Mouse (Mus musculus) CD4-positive helper T cell, adult 2 months (primary cell): ENCODE data around the gene Crispld2.

Experiments
- DNase-seq: peaks from one replicate; pipeline ENCODE4 v3.0.0-alpha.2; 2012; ENCODE audit warnings: low read depth, missing footprints, low spot score

The Crispld2 gene

DNA sequence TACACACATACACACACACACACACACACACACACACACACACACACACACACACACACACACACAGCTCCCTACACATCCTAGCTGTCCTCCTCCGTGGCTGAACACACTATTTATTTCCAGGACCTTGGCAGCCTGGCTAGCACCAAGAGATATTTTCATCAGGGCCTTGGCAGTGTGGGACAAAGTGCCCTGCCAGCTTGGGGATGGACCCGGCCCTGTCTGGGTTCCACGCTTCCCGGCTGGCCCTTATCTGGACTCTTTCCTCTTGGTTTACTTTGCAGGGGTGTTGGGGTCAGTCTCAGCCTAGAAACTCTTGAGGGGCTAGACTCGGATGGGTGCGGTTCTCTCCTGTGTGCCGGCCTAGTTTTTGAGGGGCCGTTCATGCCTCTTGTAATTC, 8.2 kb downstream of the Crispld2 start:
- DNase-seq: no peak

- no peak for DNase-seq
These were observed 9.5 kb downstream of the Crispld2 start for GRCm38 (mm10) chr8:120001712-120002111.

GRCm38 (mm10) chr8:120002348-120002747, 10.1 kb downstream of the Crispld2 start:
- DNase-seq: no peak

DNA sequence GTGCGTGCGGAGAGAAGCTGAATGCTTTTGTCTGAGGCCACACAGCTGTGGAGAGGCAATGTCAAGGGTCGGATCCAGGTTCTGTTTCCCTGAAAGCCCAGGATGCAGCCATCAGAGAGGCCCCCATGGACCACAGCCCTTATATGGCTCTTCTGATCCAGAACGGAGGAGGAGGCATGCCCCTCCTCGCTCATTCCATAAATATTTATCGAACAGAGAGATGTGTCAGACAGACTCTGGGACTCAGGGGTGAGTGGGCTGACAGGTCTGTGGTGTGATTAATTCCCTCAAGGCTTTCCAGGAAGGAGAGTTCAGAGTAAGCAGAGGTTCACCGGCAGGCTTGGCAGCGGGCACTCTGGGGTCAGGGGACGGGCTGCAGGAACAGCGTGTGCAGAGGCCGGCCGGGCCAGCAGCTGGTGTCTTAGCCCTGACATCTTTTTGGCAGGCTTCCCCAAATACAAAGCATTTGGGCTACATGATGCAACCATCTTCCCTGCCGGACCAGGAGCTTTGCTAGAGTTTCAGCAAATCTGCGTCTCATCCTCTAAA, 12.0 kb downstream of the Crispld2 start:
- DNase-seq: no peak

DNA sequence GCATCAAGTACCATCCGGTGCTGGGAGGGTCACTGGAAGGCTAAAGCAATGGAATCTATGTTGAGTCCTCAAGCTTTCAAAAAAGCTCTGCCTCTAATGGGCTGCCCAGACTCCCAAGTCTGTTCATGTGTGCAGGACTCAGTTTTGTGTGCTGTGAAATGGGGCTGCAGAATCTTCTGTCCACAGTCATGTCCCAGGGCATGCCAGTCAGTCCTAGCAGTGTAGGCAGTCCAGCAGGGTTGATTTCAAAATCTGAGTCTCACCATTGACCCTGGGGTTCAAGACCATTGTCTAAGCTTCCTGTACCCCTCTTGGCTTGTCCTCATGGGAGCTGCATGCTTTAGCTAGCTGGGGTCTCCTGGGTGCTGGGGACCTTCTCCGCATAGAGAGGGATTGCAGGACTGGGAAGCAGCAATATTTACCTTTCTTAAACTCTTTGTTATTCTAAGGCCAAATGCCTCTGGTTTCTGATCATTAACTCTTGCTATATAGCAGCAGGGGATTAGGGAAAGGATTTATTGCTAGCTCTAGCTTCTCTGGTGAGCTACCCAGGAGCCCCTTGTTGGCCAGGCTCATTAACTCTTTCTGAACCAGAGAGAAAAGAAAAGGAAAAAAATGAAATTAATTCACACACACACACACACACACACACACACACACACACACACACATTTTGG, 12.6 kb downstream of the Crispld2 start:
- no peak for DNase-seq

DNA sequence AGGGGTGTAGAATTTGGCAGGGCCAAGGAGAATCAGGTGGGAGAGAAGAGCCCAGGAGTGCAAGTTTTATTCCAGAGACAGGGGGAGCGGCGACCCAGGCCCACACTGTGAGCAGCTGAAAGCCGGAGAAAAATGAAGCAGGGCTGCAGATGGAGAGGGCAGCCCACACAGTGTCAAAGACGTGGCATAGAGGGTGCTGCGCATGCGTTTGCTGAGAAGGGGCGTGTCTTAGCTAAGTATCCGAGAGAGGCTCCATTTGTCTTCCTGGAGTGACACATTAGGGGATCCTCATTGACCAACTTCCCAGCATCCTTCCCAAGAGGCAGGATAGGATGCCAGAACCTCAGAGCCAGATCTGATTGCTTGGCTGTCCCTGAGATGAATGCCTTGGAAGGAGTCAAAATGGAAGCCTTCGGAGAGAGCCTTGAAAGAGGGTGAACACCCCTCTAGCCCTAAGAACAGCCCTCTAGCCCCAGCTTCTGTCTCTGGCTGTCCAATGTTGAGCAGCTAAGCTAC, 14.5 kb downstream of the Crispld2 start:
- DNase-seq: no peak

DNA sequence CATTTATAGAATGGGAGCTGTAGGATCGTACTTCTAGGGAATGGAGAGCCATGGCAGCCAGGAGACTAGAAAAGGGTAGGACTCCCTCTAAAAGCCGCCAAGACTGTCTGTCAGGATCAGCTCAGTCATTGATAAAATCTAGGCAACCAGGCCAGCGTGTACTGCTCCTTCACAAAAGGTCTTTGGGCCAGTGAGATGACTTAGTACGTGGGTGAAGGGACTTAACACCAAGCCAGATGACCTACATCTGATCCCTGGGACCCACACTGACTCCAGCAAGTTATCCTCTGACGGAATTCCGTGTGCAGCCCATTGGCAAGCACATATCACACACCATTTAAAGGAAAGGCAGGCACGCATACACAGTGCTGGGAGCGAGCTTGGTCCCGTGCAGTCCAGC, 14.9 kb downstream of the Crispld2 start:
- no peak for DNase-seq

- no peak for DNase-seq
These were observed 17.0 kb downstream of the Crispld2 start for GRCm38 (mm10) chr8:120009284-120009683.

- DNase-seq: no peak
These were observed 20.3 kb downstream of the Crispld2 start for GRCm38 (mm10) chr8:120012491-120012890.

DNA sequence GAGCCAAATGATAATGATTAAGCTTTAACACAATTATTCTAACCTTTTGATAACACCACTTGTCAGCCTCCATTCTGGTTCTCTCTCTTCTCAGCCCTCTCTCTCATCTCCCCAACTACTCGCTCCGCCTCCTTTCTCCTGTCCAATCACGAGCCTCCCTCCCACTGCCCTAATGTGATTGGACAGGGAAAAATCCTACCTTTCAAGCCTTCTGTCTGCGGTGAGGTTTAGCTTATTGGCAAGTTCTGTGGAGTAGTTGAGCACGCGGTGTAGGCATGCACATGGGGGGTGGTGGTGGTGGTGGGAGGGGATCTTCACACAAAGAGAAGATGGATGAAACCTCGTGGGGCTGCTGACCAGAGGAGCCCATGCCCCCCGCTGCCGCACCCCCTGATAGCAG, 20.7 kb downstream of the Crispld2 start:
- no peak for DNase-seq

DNA sequence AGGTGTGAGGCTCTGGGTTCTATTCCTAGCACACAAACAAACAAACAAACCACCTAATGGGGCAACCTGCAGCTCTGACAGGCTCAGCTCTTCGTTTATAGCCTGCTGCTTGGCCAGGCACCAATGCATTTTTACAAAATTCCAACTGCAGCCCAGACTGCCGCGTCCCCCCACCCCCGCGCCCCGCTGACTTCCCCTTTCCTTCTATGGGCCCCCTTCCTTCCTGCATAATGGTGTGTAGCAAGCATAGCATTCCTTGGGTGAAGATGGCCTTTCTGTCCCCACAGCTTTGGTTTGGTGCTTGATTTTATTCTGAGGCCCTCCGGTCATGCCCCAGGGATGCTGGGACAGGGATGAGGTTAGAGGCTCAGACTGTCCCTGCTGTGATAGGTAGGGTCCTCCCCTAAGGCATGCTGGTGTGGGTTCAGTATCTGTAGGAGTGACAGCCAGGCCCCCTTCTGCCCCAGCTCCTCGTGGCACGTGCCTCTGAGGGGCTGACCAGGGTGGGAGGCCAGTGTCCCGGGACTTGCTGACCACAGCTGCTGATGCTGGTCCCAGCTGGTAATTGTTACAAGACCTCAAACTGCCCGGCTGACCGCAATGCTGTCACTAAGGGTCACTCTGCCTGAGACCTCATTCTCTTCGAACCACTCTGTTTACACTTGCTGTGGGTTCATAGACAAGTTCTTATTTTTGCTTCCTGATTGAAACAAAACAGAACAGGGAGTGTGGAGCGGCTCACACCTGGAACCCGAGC, 22.2 kb downstream of the Crispld2 start:
- no peak for DNase-seq

DNA sequence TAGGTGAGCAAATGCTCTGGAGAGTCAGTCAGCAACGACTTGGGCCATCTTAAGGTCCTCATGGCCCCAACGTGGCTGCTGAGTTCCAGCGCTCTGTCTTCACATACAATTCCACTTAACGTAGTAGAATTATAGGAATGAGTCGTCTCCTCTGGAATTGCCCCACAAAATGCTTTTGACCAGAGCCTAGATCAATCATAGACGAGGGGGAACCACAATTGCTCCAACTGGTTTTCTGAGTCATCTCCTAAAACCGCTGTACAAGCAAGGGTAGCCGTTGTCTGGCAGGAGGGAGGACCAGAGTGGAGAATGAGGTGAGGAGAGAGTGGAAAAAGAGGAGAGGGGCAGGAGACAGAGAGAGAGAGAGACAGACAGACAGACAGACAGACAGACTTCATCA, 23.7 kb downstream of the Crispld2 start:
- DNase-seq: no peak

DNA sequence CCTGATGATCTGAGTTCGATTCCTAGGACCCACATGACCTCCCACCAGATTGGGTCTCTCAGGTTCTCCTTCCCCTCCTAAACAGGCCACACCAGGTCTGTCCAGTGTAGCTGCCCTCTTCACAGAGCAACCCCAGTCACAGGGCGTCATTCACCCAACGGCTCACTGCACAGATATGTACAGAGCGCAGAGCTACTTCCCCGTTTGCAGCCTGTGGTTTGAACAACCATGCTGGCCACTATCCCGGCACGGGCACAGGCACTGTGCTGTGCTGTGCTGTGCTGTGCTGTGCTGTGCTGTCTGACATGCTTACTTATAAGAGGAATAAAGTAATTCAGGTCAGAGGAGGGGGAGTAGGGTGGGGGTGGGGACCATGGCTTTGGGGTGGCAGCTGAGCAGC, 24.2 kb downstream of the Crispld2 start:
- no peak for DNase-seq

DNA sequence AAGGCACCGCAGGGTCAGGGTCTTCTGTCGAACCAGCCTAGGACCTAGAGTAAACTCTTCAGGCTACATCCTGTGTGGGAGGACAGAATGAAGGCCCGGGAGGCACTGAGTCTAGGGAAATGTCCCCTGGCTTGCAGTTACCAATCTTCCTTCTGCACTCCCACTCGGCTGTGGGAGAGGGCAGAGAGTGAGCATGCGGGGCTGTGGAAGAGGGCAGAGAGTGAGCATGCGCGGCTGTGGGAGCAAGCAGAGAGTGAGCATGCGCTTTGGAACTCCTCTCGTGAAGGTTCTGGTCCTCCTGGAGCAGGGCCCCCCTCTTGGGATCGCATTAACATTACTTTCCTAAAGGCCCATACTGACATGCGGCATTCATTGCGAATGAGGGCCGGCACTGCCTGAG, 25.1 kb downstream of the Crispld2 start:
- no peak for DNase-seq

DNA sequence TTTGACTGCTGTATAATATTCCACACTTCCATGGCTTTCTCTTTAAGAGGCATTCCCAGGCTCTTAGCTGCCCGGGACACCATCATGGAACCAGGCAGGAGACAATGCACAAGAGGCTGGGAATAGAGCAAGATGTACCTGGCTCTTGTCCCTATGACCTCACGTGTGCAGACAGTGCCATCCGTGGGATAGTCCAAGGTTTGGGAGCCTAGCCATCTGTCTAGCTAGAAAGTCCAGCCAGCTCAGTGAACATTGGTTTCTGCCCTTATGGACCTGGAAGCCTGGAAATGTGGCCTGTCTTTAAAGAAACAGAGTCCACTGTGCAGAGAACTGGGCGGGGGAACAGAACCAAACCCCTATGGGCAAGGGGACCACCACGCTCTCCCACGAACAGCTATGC, 25.5 kb downstream of the Crispld2 start:
- DNase-seq: no peak

DNA sequence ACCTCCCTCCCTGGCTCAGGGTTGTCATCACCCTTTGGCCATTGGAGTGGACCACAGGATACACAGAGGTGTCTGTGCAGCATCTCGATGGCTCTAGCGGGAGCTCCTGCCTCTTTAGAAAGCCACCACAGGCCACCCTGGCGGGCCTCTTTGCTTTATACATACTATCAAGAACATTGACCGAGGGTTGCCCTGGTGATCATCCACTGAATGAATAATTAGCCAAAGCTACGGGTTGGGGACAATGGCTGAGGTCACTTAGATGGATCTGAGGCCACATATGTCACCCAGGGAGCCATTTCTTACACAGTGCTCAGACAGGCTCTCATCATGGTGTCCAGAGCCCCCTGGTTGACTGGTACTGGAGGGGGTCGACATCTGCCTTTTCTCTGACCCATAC, 26.1 kb downstream of the Crispld2 start:
- no peak for DNase-seq

DNA sequence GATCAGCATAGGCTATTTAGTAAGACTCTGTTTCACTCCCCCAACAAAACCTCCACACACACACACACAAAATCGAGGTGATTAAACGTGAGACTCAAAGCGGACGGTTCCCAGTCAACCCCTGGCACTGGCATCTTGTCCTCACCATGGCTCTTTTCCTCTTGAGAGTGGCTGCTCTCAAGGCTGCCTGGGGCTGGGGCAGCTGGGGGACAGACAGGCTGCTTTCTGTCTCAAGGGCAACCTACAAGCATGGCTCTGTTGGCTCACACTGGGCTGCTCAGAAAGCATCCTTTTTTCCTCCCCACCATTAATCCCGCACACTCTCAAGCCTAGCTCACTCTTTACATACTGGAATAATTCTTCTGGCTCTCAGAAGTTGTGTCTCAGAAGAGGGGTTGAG, 27.1 kb downstream of the Crispld2 start:
- DNase-seq: no peak

DNA sequence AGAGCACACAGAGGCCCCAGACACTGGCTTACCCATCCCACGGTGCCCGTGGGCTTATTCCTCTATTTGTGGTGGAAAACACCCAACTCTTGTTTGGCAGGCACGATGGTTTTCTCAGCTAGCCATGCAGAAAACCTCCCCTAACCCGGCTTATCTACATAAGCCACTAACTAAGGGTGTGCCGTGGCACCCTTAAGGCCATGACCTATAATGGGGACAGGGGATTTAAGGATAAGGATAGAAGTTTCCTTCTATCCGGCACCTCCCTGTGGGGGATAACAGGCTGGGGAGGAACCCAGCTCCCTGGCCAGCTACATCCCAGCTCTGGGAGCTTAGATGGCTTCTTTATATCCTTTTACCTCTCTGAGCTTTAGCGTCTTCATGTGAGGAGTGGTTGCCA, 28.1 kb downstream of the Crispld2 start:
- no peak for DNase-seq

GRCm38 (mm10) chr8:120026199-120026598, 34.0 kb downstream of the Crispld2 start:
- no peak for DNase-seq

DNA sequence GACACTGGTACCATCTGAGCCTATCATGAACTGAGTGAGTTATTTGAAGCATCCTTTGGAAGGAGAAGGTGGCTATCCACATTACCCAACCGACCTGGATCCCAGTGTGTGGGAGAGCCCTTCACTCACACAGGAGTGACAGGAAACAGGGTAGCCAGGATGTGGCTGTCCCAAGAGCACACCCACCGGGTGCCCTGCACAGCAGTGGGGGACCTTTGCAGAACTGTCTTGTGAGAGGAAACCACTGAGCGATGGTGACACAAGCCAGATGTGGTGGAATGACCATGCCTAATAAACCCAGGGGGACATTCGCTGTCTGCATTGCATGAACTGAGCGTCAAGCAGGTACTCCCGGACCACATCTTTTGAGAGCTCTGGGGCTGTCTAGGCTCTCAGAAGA, 34.8 kb downstream of the Crispld2 start:
- no peak for DNase-seq

- no peak for DNase-seq
These were observed 38.2 kb downstream of the Crispld2 start for GRCm38 (mm10) chr8:120030447-120030846.

DNA sequence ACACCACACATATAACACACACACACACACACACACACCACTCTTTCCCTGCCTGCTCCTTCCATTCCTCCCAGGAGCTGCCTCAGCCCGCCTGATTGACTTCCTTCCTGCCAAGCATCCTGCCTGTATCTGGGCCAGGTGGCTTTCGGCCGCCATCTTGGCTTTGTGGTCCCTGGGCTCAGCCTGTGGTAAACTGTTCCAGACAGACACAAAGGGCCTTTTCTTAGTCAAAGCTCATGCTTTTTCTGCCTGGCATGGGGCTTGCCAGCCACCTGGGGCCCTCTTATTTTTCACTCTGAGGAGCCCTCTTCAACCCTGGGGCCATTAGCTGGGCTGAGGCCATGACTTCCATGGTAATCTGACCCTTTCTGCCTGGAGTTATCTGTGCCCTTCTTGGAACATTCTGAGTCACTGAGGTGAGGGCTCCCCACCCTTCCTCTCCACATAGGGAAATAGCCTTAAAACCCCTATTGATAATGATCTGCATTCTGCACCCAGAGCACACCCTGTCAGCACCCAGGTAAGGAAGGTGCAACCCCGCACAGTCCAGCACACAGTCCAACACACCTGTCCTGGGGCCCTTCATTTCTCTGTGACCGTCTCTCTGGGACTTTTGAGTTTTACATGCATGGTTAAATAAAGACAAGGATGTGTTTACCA, 40.4 kb downstream of the Crispld2 start:
- DNase-seq: peak; percentile 31
